Mouse (Mus musculus) G1E (cell line): ENCODE results near the gene Hist1h4d. TPM values are rescaled to one million over a fixed set of nuclear protein-coding genes. Genes with fewer than 3 reads are reported as not detected.

Experiments used
- ATAC-seq: 2 replicates; pipeline ENCODE4 v1.8.0; 2016; ENCODE audit warnings: mild to moderate bottlenecking; ENCODE audit not compliant: insufficient number of reproducible peaks, poor library complexity, low FRiP score, severe bottlenecking; ENCODE audit errors: extremely low read depth
- DNase-seq: peaks from one replicate; pipeline ENCODE4 v3.0.0; 2012; ENCODE audit warnings: low spot score
- H3K27me3 ChIP-seq: 2 replicates; pipeline ENCODE4 v1.6.1; 2012; ENCODE audit warnings: mild to moderate bottlenecking, low read length, inconsistent platforms; ENCODE audit not compliant: insufficient read depth
- H3K36me3 ChIP-seq: replicated peaks from 2 replicates; pipeline ENCODE3; 2012; ENCODE audit warnings: mild to moderate bottlenecking, inconsistent platforms
- H3K4me1 ChIP-seq: 2 replicates; pipeline ENCODE4 v1.6.1; 2012; ENCODE audit warnings: low read depth, low read length, inconsistent platforms, mixed read lengths; ENCODE audit not compliant: insufficient read depth
- H3K4me3 ChIP-seq: 2 replicates; pipeline ENCODE4 v1.5.1; 2012; ENCODE audit warnings: low read depth, mild to moderate bottlenecking, inconsistent platforms, low read length, moderate library complexity, mixed read lengths
- H3K9me3 ChIP-seq: replicated peaks from 2 replicates; pipeline ENCODE4 v1.6.1; 2012; ENCODE audit warnings: inconsistent platforms
- CTCF ChIP-seq: IDR thresholded peaks from 2 replicates; pipeline ENCODE4 v1.5.1; 2012; ENCODE audit warnings: low read depth, low read length, inconsistent platforms, mixed read lengths
- GATA1 ChIP-seq: IDR thresholded peaks from 2 replicates; pipeline ENCODE4 v1.6.1; 2012; ENCODE audit warnings: borderline replicate concordance, low read length, inconsistent platforms, mixed read lengths
- GATA2 ChIP-seq: IDR thresholded peaks from 2 replicates; pipeline ENCODE4 v1.6.1; 2012; ENCODE audit warnings: low read depth, low read length, inconsistent platforms, borderline replicate concordance
- POLR2AphosphoS5 ChIP-seq: IDR thresholded peaks from 2 replicates; pipeline ENCODE4 v1.6.1; 2012; ENCODE audit warnings: low read depth, low read length, inconsistent platforms; ENCODE audit not compliant: insufficient replicate concordance
- TAL1 ChIP-seq: conservative IDR thresholded peaks from 2 replicates; pipeline ENCODE4 v1.6.1; 2012; ENCODE audit warnings: low read depth, low read length, inconsistent platforms, mixed read lengths
- polyA plus RNA-seq: library from polyadenylated mRNA; stranded (reverse); fragments of >175 nt; gene quantifications from 2 replicates; pipeline ENCODE4 v1.2.3, GENCODE M21; 2012
- total RNA-seq, 2 experiments: library from RNA; stranded (forward) in 1 of 2; stranded (reverse) in 1 of 2; fragments of 200-1000 nt in 1 of 2; fragments of >200 nt in 1 of 2; fragmentation: Nextera tagmentation in 1 of 2; gene quantifications; 2 replicates each; pipeline ENCODE4 v1.2.3; 2014 to 2017

The Hist1h4d gene
- total and polyA plus RNA-seq, 3 experiments, result 14.6 to 2,252 (median 1,080) TPM

- ATAC-seq, result peak; percentile 54; the same call in 1 of the 2 replicates
- Histone ChIP-seq H3K4me3 (no peak overlapping the region), H3K27me3 (no peaks in the 10 kb centered on the region), H3K9me3 (no peaks in the 10 kb centered on the region), H3K36me3 (peaks cover 22% of the 10 kb centered on the region), H3K4me1 (peaks cover 22% of the 10 kb centered on the region)
- TF ChIP-seq GATA1 (no peak), POLR2AphosphoS5 (no peak), CTCF (no peak), TAL1 (no peak), GATA2 (no peak)
- DNase-seq, result no peak
These were observed 27.8 kb downstream of the Hist1h4d start for GRCm38 (mm10) chr13:23609209-23609608.

- H3K36me3 ChIP-seq, result peaks cover 22% of the 10 kb centered on the region
- no peak for TF ChIP-seq GATA2
- no peak for TF ChIP-seq TAL1
- TF ChIP-seq POLR2AphosphoS5, result no peak
- no peak for TF ChIP-seq GATA1
- TF ChIP-seq CTCF, result no peak
- no peak for ATAC-seq
- H3K4me3 ChIP-seq, result no peak overlapping the region
- peaks cover 15% of the 10 kb centered on the region for H3K4me1 ChIP-seq
- no peaks in the 10 kb centered on the region for H3K9me3 ChIP-seq
- DNase-seq, result no peak
- no peaks in the 10 kb centered on the region for H3K27me3 ChIP-seq
These were observed 28.4 kb downstream of the Hist1h4d start for GRCm38 (mm10) chr13:23609844-23610243.

GRCm38 (mm10) chr13:23610393-23610792 is 29.0 kb downstream of the Hist1h4d start:
- ATAC-seq, result no peak
- H3K36me3 ChIP-seq, result peaks cover 18% of the 10 kb centered on the region

GRCm38 (mm10) chr13:23611638-23612037 is 30.2 kb downstream of the Hist1h4d start:
- TF ChIP-seq GATA1 (no peak), TAL1 (no peak), POLR2AphosphoS5 (no peak), GATA2 (no peak), CTCF (no peak)
- Histone ChIP-seq H3K9me3 (no peaks in the 10 kb centered on the region), H3K27me3 (no peaks in the 10 kb centered on the region), H3K4me1 (peaks cover 11% of the 10 kb centered on the region), H3K4me3 (no peak overlapping the region), H3K36me3 (peaks cover 18% of the 10 kb centered on the region)
- DNase-seq (no peak), ATAC-seq (no peak)

More at GRCm38 (mm10) chr13:23610393-23610792, 29.0 kb downstream of the Hist1h4d start:
- H3K9me3 ChIP-seq, result no peaks in the 10 kb centered on the region
- no peaks in the 10 kb centered on the region for H3K27me3 ChIP-seq
- H3K4me1 ChIP-seq, result peaks cover 11% of the 10 kb centered on the region
- no peak overlapping the region for H3K4me3 ChIP-seq
- DNase-seq, result no peak
- TF ChIP-seq GATA2 (no peak), CTCF (no peak), GATA1 (no peak), TAL1 (no peak), POLR2AphosphoS5 (no peak)

- H3K9me3 ChIP-seq, result no peaks in the 10 kb centered on the region
- DNase-seq (no peak), ATAC-seq (no peak)
- H3K4me1 ChIP-seq, result peaks cover 23% of the 10 kb centered on the region
- H3K4me3 ChIP-seq, result peak overlapping the region; percentile 70
- H3K36me3 ChIP-seq, result no peaks in the 10 kb centered on the region
- TF ChIP-seq TAL1 (no peak), CTCF (no peak), GATA2 (no peak), GATA1 (no peak), POLR2AphosphoS5 (no peak)
- no peaks in the 10 kb centered on the region for H3K27me3 ChIP-seq
These were observed 38.8 kb downstream of the Hist1h4d start for GRCm38 (mm10) chr13:23620056-23620732.

GRCm38 (mm10) chr13:23620733-23621531 is 39.5 kb downstream of the Hist1h4d start, which contains the start of gene Hist1h2be:
Hist1h2be (minus strand) TSS chr13:23621124.
- DNase-seq, result peak; percentile 47
- Histone ChIP-seq H3K4me3 (peak within 1 kb of the TSS; percentile 70), H3K9me3 (no peaks in the 10 kb centered on the region), H3K4me1 (peaks cover 23% of the 10 kb centered on the region), H3K36me3 (no peaks in the 10 kb centered on the region), H3K27me3 (0 out of 2 replicates have a peak, but pooled peaks cover 5% of the 10 kb centered on the region)
- TF ChIP-seq GATA2 (no peak), POLR2AphosphoS5 (peak; percentile 96), TAL1 (no peak), GATA1 (no peak)
- peak; percentile 79 for ATAC-seq
